Mouse (Mus musculus) heart, adult 2 months (tissue): ENCODE measurements around the gene Swi5. TPM values are rescaled to one million over a fixed set of nuclear protein-coding genes. Genes with fewer than 3 reads are reported as not detected.
A peak's percentile ranks its signal among the peaks of the same experiment; 100 is the strongest.

Source experiments
- DNase-seq, 2 experiments: peaks; one replicate each; pipeline ENCODE4 v3.0.0; 2021
- H3K27ac ChIP-seq: fragments of 200-600 bp; 2 replicates; pipeline ENCODE4 v1.8.1; 2022
- H3K27me3 ChIP-seq: fragments of 200-500 bp; 2 replicates; pipeline ENCODE4 v1.6.1; 2012; ENCODE audit warnings: mild to moderate bottlenecking, low read length, inconsistent platforms, mixed read lengths; ENCODE audit not compliant: control insufficient read depth, insufficient read depth
- H3K36me3 ChIP-seq: fragments of 200-500 bp; 2 replicates; pipeline ENCODE4 v1.6.1; 2012; ENCODE audit warnings: low read length, inconsistent platforms; ENCODE audit not compliant: control insufficient read depth, insufficient read depth
- H3K4me1 ChIP-seq: fragments of 200-500 bp; 2 replicates; pipeline ENCODE4 v1.6.1; 2011; ENCODE audit warnings: low read length; ENCODE audit not compliant: control insufficient read depth, insufficient read depth
- H3K4me3 ChIP-seq: fragments of 200-600 bp; 2 replicates; pipeline ENCODE4 v1.8.1; 2022
- H3K79me2 ChIP-seq: fragments of 200-500 bp; replicated peaks from 2 replicates; pipeline ENCODE4 v1.6.1; 2012; ENCODE audit warnings: mild to moderate bottlenecking, inconsistent platforms, low read length, moderate library complexity, mixed read lengths; ENCODE audit not compliant: control insufficient read depth, insufficient read depth
- H3K9ac ChIP-seq: fragments of 200-500 bp; 2 replicates; pipeline ENCODE4 v1.6.1; 2012; ENCODE audit warnings: low read depth, mild to moderate bottlenecking, control low read depth, inconsistent platforms, low read length, mixed read lengths
- CTCF ChIP-seq: fragments of 200-600 bp; IDR thresholded peaks from 2 replicates; pipeline ENCODE4 v1.8.1; 2022; ENCODE audit warnings: antibody characterized with exemption, mild to moderate bottlenecking, moderate library complexity
- EP300 ChIP-seq: fragments of 200-500 bp; IDR thresholded peaks from 2 replicates; pipeline ENCODE4 v1.6.1; 2011; ENCODE audit warnings: low read depth, low read length, control low read depth; ENCODE audit not compliant: insufficient read depth
- POLR2A ChIP-seq: fragments of 200-500 bp; IDR thresholded peaks from 2 replicates; pipeline ENCODE4 v1.6.1; 2011; ENCODE audit warnings: mild to moderate bottlenecking, low read depth, low read length, control low read depth; ENCODE audit not compliant: insufficient read depth
- WGBS: fragments of 180-500 bp; shearing (Covaris S2); methylation state at CpG from one replicate; pipeline ENCODE4 v1.1.7; 2018; 5-methylcytosine and 5-hydroxymethylcytosine counted together
- intact Hi-C: fragments of 180-260 bp; cut with DNase I; formaldehyde crosslinking; loops from one replicate; pipeline ENCODE4 v1.15.1; 2025
- polyA plus RNA-seq: library from polyadenylated mRNA; depleted of rRNA; stranded (reverse); fragments of >200 nt; gene quantifications from 2 replicates; pipeline ENCODE4 v1.2.3, GENCODE M21; 2012
- total RNA-seq, 2 experiments: library from RNA; stranded (reverse); gene quantifications; 2 replicates each; pipeline ENCODE4 v1.2.3; 2021

Swi5 gene
- total and polyA plus RNA-seq, 3 experiments = 173 to 233 (median 205) TPM

GRCm38 (mm10) chr2:32325342-32325741 lies 37.5 kb upstream of the Swi5 start:
- Histone ChIP-seq H3K36me3 (no peaks in the 10 kb centered on the region), H3K27ac (no peak overlapping the region), H3K79me2 (no peaks in the 10 kb centered on the region), H3K27me3 (no peaks in the 10 kb centered on the region), H3K4me3 (no peak overlapping the region), H3K4me1 (no peaks in the 10 kb centered on the region; the same call in 1 of the 2 replicates), H3K9ac (no peak overlapping the region)
- WGBS = 24% methylated on average over 7 of the region's 7 CpGs
- intact Hi-C loops = no loop called here
- TF ChIP-seq EP300 = no peak
- no peak for TF ChIP-seq CTCF
- TF ChIP-seq POLR2A = no peak
- peak in 1 of 2 experiments; percentile 19 for DNase-seq

GRCm38 (mm10) chr2:32324322-32324721 lies 36.4 kb upstream of the Swi5 start:
- 65% methylated on average over 4 of the region's 4 CpGs for WGBS
- TF ChIP-seq CTCF (0 out of 2 replicates have a peak, but pooled peaks have one; percentile 12), EP300 (no peak), POLR2A (no peak)

GRCm38 (mm10) chr2:32322754-32323741 lies 35.2 kb upstream of the Swi5 start:
- Histone ChIP-seq H3K27me3 (no peaks in the 10 kb centered on the region), H3K36me3 (no peaks in the 10 kb centered on the region), H3K79me2 (no peaks in the 10 kb centered on the region), H3K4me3 (no peak overlapping the region), H3K9ac (no peak overlapping the region), H3K27ac (no peak overlapping the region), H3K4me1 (no peaks in the 10 kb centered on the region; the same call in 1 of the 2 replicates)
- DNase-seq = no peak
- intact Hi-C loops = no loop called here
- no peak for TF ChIP-seq POLR2A
- TF ChIP-seq EP300 = no peak
- TF ChIP-seq CTCF = no peak
- 77% methylated on average over 7 of the region's 7 CpGs for WGBS

More at GRCm38 (mm10) chr2:32324322-32324721, 36.4 kb upstream of the Swi5 start:
- H3K27me3 ChIP-seq = no peaks in the 10 kb centered on the region
- H3K27ac ChIP-seq = no peak overlapping the region
- DNase-seq = no peak
- no peak overlapping the region for H3K4me3 ChIP-seq
- H3K9ac ChIP-seq = no peak overlapping the region
- intact Hi-C loops = no loop called here
- no peaks in the 10 kb centered on the region for H3K79me2 ChIP-seq
- H3K4me1 ChIP-seq = no peaks in the 10 kb centered on the region; the same call in 1 of the 2 replicates
- no peaks in the 10 kb centered on the region for H3K36me3 ChIP-seq

GRCm38 (mm10) chr2:32321591-32322298 lies 33.9 kb upstream of the Swi5 start:
- DNase-seq = no peak
- H3K9ac ChIP-seq = no peak overlapping the region
- intact Hi-C loops = no loop called here

GRCm38 (mm10) chr2:32320721-32321120 lies 32.8 kb upstream of the Swi5 start:
- H3K27me3 ChIP-seq = no peaks in the 10 kb centered on the region
- no peaks in the 10 kb centered on the region for H3K79me2 ChIP-seq
- DNase-seq = no peak
- peak overlapping the region; percentile 28; the same call in 1 of the 2 replicates for H3K27ac ChIP-seq
- H3K4me3 ChIP-seq = no peak overlapping the region
- WGBS = 67% methylated on average over 11 of the region's 11 CpGs
- TF ChIP-seq POLR2A = no peak
- no peak for TF ChIP-seq EP300
- no peak for TF ChIP-seq CTCF
- no peak overlapping the region for H3K9ac ChIP-seq
- intact Hi-C loops = no loop called here
- H3K36me3 ChIP-seq = no peaks in the 10 kb centered on the region
- H3K4me1 ChIP-seq = peaks cover 2% of the 10 kb centered on the region; the same call in 1 of the 2 replicates

More at GRCm38 (mm10) chr2:32321591-32322298, 33.9 kb upstream of the Swi5 start:
- TF ChIP-seq CTCF = no peak
- no peak for TF ChIP-seq EP300
- TF ChIP-seq POLR2A = no peak
- H3K36me3 ChIP-seq = no peaks in the 10 kb centered on the region
- H3K4me1 ChIP-seq = peaks cover 2% of the 10 kb centered on the region; the same call in 1 of the 2 replicates
- H3K27ac ChIP-seq = no peak overlapping the region
- no peaks in the 10 kb centered on the region for H3K79me2 ChIP-seq
- 67% methylated on average over 9 of the region's 9 CpGs for whole genome bisulfite sequencing
- no peak overlapping the region for H3K4me3 ChIP-seq
- H3K27me3 ChIP-seq = no peaks in the 10 kb centered on the region
